Mouse (Mus musculus) E14TG2a.4 (cell line): ENCODE measurements around the gene Ccl24.

Source experiments
- H3K27me3 ChIP-seq: 2 replicates; pipeline ENCODE4 v1.6.1; 2014; ENCODE audit warnings: low read length, control low read depth; ENCODE audit not compliant: insufficient read depth
- H3K36me3 ChIP-seq: 2 replicates; pipeline ENCODE4 v1.6.1; 2014; ENCODE audit warnings: low read length, control low read depth; ENCODE audit not compliant: insufficient read depth
- H3K4me1 ChIP-seq: replicated peaks from 2 replicates; pipeline ENCODE4 v1.6.1; 2014; ENCODE audit warnings: low read depth, low read length, control low read depth
- H3K4me3 ChIP-seq: replicated peaks from 2 replicates; pipeline ENCODE4 v1.5.1; 2014; ENCODE audit warnings: mild to moderate bottlenecking, low read length
- H3K9me3 ChIP-seq: 2 replicates; pipeline ENCODE4 v1.6.1; 2014; ENCODE audit warnings: low read length, control low read depth
- CTCF ChIP-seq: conservative IDR thresholded peaks from 2 replicates; pipeline ENCODE4 v1.5.1; 2014; ENCODE audit warnings: low read length
- NANOG ChIP-seq: IDR thresholded peaks from 2 replicates; pipeline ENCODE4 v1.6.1; 2014; ENCODE audit warnings: borderline replicate concordance, low read length, mixed read lengths
- POU5F1 ChIP-seq: IDR thresholded peaks from 2 replicates; pipeline ENCODE4 v1.6.1; 2014; ENCODE audit warnings: low read length, borderline replicate concordance

Ccl24 gene

GRCm38 (mm10) chr5:135587764-135588163 is 14.9 kb upstream of the Ccl24 start:
- H3K9me3 ChIP-seq: peaks cover 22% of the 10 kb centered on the region
- TF ChIP-seq NANOG (no peak), POU5F1 (no peak), CTCF (no peak)
- H3K4me3 ChIP-seq: no peak overlapping the region
- no peaks in the 10 kb centered on the region for H3K27me3 ChIP-seq
- H3K36me3 ChIP-seq: no peaks in the 10 kb centered on the region
- H3K4me1 ChIP-seq: no peaks in the 10 kb centered on the region

- Histone ChIP-seq H3K27me3 (no peaks in the 10 kb centered on the region), H3K4me3 (no peak overlapping the region), H3K9me3 (peaks cover 10% of the 10 kb centered on the region; the same call in 1 of the 2 replicates), H3K36me3 (no peaks in the 10 kb centered on the region), H3K4me1 (no peaks in the 10 kb centered on the region)
- TF ChIP-seq CTCF (no peak), POU5F1 (no peak), NANOG (no peak)
These were observed 12.8 kb upstream of the Ccl24 start for GRCm38 (mm10) chr5:135585691-135586090.

GRCm38 (mm10) chr5:135582330-135582729 is 9.5 kb upstream of the Ccl24 start:
- Histone ChIP-seq H3K27me3 (no peaks in the 10 kb centered on the region), H3K4me3 (no peak overlapping the region), H3K36me3 (no peaks in the 10 kb centered on the region), H3K4me1 (no peaks in the 10 kb centered on the region), H3K9me3 (peaks cover 8% of the 10 kb centered on the region; the same call in 1 of the 2 replicates)
- TF ChIP-seq CTCF (no peak), NANOG (no peak), POU5F1 (no peak)

- Histone ChIP-seq H3K4me1 (no peaks in the 10 kb centered on the region), H3K27me3 (peaks cover 4% of the 10 kb centered on the region; the same call in 1 of the 2 replicates), H3K9me3 (peaks cover 8% of the 10 kb centered on the region; the same call in 1 of the 2 replicates), H3K4me3 (no peak overlapping the region), H3K36me3 (no peaks in the 10 kb centered on the region)
- no peak for TF ChIP-seq CTCF
These were observed 6.5 kb upstream of the Ccl24 start for GRCm38 (mm10) chr5:135579331-135579751.

- peaks cover under 1% of the 10 kb centered on the region; the same call in 1 of the 2 replicates for H3K4me1 ChIP-seq
- H3K9me3 ChIP-seq: peaks cover 8% of the 10 kb centered on the region; the same call in 1 of the 2 replicates
- no peaks in the 10 kb centered on the region for H3K36me3 ChIP-seq
- no peak overlapping the region for H3K4me3 ChIP-seq
- H3K27me3 ChIP-seq: peaks cover 11% of the 10 kb centered on the region
- no peak for TF ChIP-seq NANOG
- TF ChIP-seq CTCF: no peak
- TF ChIP-seq POU5F1: no peak
These were observed 3.2 kb upstream of the Ccl24 start for GRCm38 (mm10) chr5:135576055-135576454.

- H3K4me3 ChIP-seq: no peak overlapping the region
- TF ChIP-seq CTCF: no peak
- TF ChIP-seq NANOG: no peak
- TF ChIP-seq POU5F1: no peak
- no peaks in the 10 kb centered on the region for H3K36me3 ChIP-seq
- H3K9me3 ChIP-seq: peaks cover 15% of the 10 kb centered on the region
- H3K4me1 ChIP-seq: peaks cover 5% of the 10 kb centered on the region; the same call in 1 of the 2 replicates
- H3K27me3 ChIP-seq: peaks cover 5% of the 10 kb centered on the region
These were observed 4.2 kb downstream of the Ccl24 start for GRCm38 (mm10) chr5:135568698-135569097.

GRCm38 (mm10) chr5:135567556-135568265 is 5.1 kb downstream of the Ccl24 start:
- TF ChIP-seq NANOG: no peak
- TF ChIP-seq CTCF: no peak
- no peak for TF ChIP-seq POU5F1

GRCm38 (mm10) chr5:135563469-135563868 is 9.4 kb downstream of the Ccl24 start, which contains the start of gene Ccl26:
Gene Ccl26 (minus strand): TSS chr5:135563569.
- no peaks in the 10 kb centered on the region for H3K4me1 ChIP-seq
- H3K4me3 ChIP-seq: no peak within 1 kb of the TSS
- TF ChIP-seq POU5F1 (no peak), NANOG (no peak), CTCF (no peak)

More at GRCm38 (mm10) chr5:135567556-135568265, 5.1 kb downstream of the Ccl24 start:
- Histone ChIP-seq H3K27me3 (peaks cover 4% of the 10 kb centered on the region; the same call in 1 of the 2 replicates), H3K36me3 (no peaks in the 10 kb centered on the region), H3K4me3 (no peak overlapping the region), H3K4me1 (peaks cover 5% of the 10 kb centered on the region; the same call in 1 of the 2 replicates), H3K9me3 (peaks cover 20% of the 10 kb centered on the region)

GRCm38 (mm10) chr5:135557671-135558070 is 15.2 kb downstream of the Ccl24 start:
- Histone ChIP-seq H3K36me3 (no peaks in the 10 kb centered on the region), H3K4me3 (no peak overlapping the region), H3K4me1 (no peaks in the 10 kb centered on the region), H3K27me3 (no peaks in the 10 kb centered on the region), H3K9me3 (peaks cover 55% of the 10 kb centered on the region)
- TF ChIP-seq POU5F1 (no peak), NANOG (no peak), CTCF (no peak)

More at GRCm38 (mm10) chr5:135563469-135563868, 9.4 kb downstream of the Ccl24 start, which contains the start of gene Ccl26:
- Histone ChIP-seq H3K27me3 (no peaks in the 10 kb centered on the region), H3K9me3 (peaks cover 52% of the 10 kb centered on the region), H3K36me3 (no peaks in the 10 kb centered on the region)
